Mouse (Mus musculus) forebrain, embryonic 10.5 days (tissue): ENCODE measurements around the gene Cyp2d9. TPM values are rescaled to one million over a fixed set of nuclear protein-coding genes. Genes with fewer than 3 reads are reported as not detected.
"Not testable (repeated sequence)": the region's sequence is repeated elsewhere in the genome, so short reads cannot be mapped to it uniquely, and the experiment has no call there.

Source experiments
- DNase-seq: peaks from one replicate; pipeline ENCODE4 v3.0.0-alpha.2; 2017; ENCODE audit warnings: low spot score; ENCODE audit errors: extremely low spot score
- H3K27ac ChIP-seq: fragments of 300-500 bp; sonication (generic); 2 replicates; pipeline ENCODE4 v1.5.1; 2016; ENCODE audit warnings: mild to moderate bottlenecking
- H3K27me3 ChIP-seq: fragments of 300-500 bp; sonication (generic); 2 replicates; pipeline ENCODE4 v1.6.1; 2016; ENCODE audit warnings: mild to moderate bottlenecking; ENCODE audit not compliant: poor library complexity, severe bottlenecking
- H3K36me3 ChIP-seq: fragments of 300-500 bp; sonication (generic); replicated peaks from 2 replicates; pipeline ENCODE4 v1.6.1; 2016; ENCODE audit warnings: mild to moderate bottlenecking, moderate library complexity
- H3K4me1 ChIP-seq: fragments of 300-500 bp; sonication (generic); 2 replicates; pipeline ENCODE4 v1.6.1; 2016
- H3K4me3 ChIP-seq: fragments of 300-500 bp; sonication (generic); 2 replicates; pipeline ENCODE4 v1.5.1; 2016; ENCODE audit warnings: mild to moderate bottlenecking, moderate library complexity
- H3K9me3 ChIP-seq: fragments of 300-500 bp; sonication (generic); 2 replicates; pipeline ENCODE4 v1.6.1; 2016; ENCODE audit warnings: mild to moderate bottlenecking, moderate library complexity
- WGBS: fragments of 180-500 bp; shearing (Covaris S2); methylation state at CpG from one replicate; pipeline ENCODE4 v1.1.7; 2016; 5-methylcytosine and 5-hydroxymethylcytosine counted together
- microRNA-seq: library from miRNA; unstranded; fragments of <30 nt; microRNA quantifications from one replicate; pipeline ENCODE4, GENCODE M21; 2017
- polyA plus RNA-seq: library from polyadenylated mRNA; unstranded; fragments of >200 nt; fragmentation: Nextera tagmentation; extraction: Ambion mirVana; gene quantifications from 2 replicates; pipeline ENCODE4 v1.2.1, GENCODE M21; 2016

Cyp2d9 gene
- polyA plus RNA-seq, 1 experiment from 2014 or later = not detected

DNA sequence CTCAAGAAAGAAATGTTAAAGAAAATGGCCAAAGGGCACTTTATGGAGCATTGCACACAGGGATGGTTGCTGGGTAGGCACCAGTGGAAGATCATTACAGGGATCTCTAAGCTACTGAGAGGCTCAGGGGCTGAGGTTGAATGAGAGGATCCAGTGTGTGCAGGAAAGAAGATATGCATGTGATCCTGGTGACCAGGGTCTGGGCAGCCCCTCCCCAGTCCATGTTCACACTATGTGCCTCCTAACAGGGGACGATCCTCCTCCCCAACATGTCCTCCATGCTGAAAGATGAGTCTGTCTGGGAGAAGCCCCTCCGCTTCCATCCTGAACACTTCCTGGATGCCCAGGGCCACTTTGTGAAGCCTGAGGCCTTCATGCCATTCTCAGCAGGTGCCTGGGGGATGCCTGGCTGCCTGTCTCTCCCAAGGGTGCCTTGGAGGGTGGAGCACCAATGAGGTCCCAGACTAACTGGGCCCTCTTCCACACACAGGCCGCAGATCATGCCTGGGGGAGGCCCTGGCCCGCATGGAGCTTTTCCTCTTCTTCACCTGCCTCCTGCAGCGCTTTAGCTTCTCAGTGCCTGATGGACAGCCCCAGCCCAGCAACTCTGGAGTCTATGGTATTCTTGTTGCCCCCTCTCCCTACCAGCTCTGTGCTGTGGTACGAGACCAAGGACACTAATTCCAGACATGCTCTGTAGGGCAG, 23.0 kb downstream of the Cyp2d9 start:
- not testable (repeated sequence) for H3K27me3 ChIP-seq, H3K36me3 ChIP-seq, H3K4me1 ChIP-seq, H3K27ac ChIP-seq, H3K4me3 ChIP-seq, H3K9me3 ChIP-seq, DNase-seq
- 90% methylated on average over 6 of the region's 6 CpGs for WGBS

DNA sequence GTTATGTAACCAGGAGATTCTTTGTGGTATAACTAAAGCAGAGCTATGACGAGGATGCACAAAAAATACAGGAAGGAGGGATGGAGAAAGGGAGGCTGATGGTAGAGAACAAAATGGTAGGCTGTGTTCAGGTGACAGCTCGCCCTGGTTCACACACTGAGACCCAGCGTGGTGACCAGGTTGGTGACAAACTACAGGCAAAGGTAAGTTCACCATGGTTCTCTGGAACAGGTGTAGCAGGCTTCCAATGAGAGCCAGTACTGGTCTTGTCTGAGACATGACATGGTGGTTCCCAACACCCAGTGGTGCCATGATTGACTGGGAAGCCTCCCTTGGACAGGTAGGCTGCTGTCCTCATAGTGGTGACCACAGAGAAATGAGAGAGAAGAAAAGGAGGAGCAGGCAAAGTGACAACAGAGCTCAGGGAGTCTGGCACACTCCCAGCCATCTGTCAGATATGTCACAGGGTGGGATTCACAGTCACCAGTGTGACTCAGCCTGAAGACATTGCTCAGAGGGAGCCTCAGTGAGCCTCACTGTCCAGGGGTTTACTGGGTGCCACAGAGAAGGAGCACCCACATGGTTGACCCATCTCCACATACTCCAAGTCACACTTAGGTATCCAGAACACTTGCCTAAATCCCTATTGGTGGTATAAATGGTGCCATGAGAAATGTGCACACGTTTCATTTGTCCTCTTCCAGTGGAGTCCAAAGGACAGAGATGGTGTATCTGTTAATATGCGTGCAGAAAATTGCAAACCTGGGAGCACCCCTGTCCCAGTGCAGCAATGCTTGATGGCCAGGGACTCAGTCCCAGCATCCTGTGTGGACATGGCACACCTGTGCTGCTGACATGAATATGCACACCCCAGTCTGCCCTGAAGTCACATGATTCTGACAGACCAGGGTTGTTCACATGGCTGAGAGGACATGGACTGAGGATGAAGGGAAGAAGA, 24.1 kb downstream of the Cyp2d9 start:
- DNase-seq = no peak
- H3K27ac ChIP-seq = no peak overlapping the region
- H3K4me1 ChIP-seq = no peaks in the 10 kb centered on the region
- no peaks in the 10 kb centered on the region for H3K27me3 ChIP-seq
- H3K9me3 ChIP-seq = no peaks in the 10 kb centered on the region
- H3K36me3 ChIP-seq = no peaks in the 10 kb centered on the region
- no peak overlapping the region for H3K4me3 ChIP-seq
- WGBS = 79% methylated on average over 5 of the region's 5 CpGs

DNA sequence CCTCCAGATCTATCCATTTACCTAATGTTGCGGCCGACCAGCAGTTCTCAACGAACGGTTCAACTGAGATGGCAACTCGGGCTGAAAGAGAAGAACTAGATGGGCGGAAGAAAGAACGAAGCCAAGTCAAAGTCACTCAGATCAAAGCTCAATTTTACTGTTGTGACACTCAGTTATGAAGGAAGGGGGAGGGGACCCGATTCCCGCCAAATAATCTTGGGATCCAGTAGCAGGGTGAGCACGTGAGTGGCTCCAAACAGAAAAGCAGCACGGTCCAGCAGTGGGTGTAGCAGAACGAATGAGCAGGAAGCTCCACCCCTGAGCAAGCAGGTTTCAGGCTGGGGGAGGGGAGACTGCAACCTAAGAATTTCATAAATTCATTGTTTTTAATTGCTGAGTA, 26.0 kb downstream of the Cyp2d9 start:
- not testable (repeated sequence) for H3K4me1 ChIP-seq, H3K27me3 ChIP-seq, H3K9me3 ChIP-seq, H3K36me3 ChIP-seq, DNase-seq, H3K4me3 ChIP-seq, H3K27ac ChIP-seq
- 88% methylated on average over 12 of the region's 12 CpGs for WGBS

DNA sequence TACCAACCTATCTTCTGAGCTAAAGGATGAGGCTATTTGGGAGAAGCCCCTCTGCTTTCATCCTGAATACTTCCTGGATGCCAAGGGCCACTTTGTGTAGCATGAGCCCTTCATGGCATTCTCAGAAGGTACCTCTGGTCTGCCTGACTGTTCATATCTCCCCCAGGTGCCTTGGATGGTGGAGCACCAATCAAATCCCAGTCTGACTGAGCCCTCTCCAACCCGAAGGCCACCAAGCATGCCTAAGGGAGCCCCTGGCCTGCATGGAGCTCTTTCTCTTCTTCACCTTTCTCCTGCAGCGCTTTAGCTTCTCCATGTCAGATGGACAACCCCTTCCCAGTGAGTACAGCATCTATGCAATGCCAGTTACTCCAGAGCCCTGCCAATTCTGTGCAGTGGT, 31.5 kb downstream of the Cyp2d9 start:
- Histone ChIP-seq H3K36me3 (no peaks in the 10 kb centered on the region), H3K4me1 (no peaks in the 10 kb centered on the region), H3K4me3 (no peak overlapping the region), H3K27ac (no peak overlapping the region), H3K27me3 (no peaks in the 10 kb centered on the region), H3K9me3 (no peaks in the 10 kb centered on the region)
- DNase-seq = no peak
- 71% methylated on average over 2 of the region's 2 CpGs for WGBS

DNA sequence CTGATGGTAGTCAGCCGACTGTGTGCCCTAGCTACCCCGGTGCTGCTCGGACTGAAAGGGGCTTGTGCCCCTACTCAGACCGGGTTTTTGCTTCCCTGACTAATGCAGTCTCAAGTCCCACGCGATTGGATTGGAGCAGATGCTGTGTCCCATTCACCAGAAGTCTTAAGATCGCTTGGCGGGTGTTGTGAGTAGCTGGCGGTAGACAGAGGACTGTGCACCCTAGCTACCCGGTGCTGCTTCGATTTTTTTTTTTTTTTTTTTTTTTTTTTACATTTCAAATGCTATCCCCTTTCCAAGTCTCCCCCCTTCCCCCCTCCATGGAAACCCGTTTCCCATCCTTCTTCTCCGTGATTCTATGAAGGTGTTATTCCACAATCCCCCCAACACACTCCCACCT, 61.0 kb downstream of the Cyp2d9 start:
- DNase-seq, H3K27ac ChIP-seq, H3K4me3 ChIP-seq, H3K9me3 ChIP-seq, H3K4me1 ChIP-seq, H3K27me3 ChIP-seq, H3K36me3 ChIP-seq: not testable (repeated sequence)
- 75% methylated on average over 13 of the region's 13 CpGs for whole genome bisulfite sequencing

Small RNA genes lying within 50 kb of the gene (microRNA-seq; reads per million reads assigned to microRNA genes)
- not detected for gene Gm25990
- gene Gm27331 = not detected
- gene Gm27622 = not detected
- gene Gm27825 = not detected
- gene Mir7684 = not detected

Other genes with a start within 250 kb of the Cyp2d9 start
- gene Shisa8, start 220.6 kb upstream of the Cyp2d9 start, polyA plus RNA-seq = 0.87 and 0.95 TPM in 2 replicates
- gene Tnfrsf13c, start 209.1 kb upstream of the Cyp2d9 start, polyA plus RNA-seq = 0.18 TPM in 1 of 2 replicates, not detected in the other
- 95.1 and 97.3 TPM in 2 replicates for gene Cenpm, start 188.7 kb upstream of the Cyp2d9 start, polyA plus RNA-seq
- gene 1500009C09Rik, start 181.0 kb upstream of the Cyp2d9 start, polyA plus RNA-seq = 0.26 TPM in 1 of 2 replicates, not detected in the other
- gene Sept3, start 158.5 kb upstream of the Cyp2d9 start, polyA plus RNA-seq = 62.1 and 62.5 TPM in 2 replicates
- 0.10 and 0.11 TPM in 2 replicates for gene Wbp2nl, start 134.5 kb upstream of the Cyp2d9 start, polyA plus RNA-seq
- gene Naga, start 94.5 kb upstream of the Cyp2d9 start, polyA plus RNA-seq = 20.5 and 20.8 TPM in 2 replicates
- 3.7 and 4.3 TPM in 2 replicates for gene Pheta2, start 94.5 kb upstream of the Cyp2d9 start, polyA plus RNA-seq
- 218 and 236 TPM in 2 replicates for gene Smdt1, start 94.5 kb upstream of the Cyp2d9 start, polyA plus RNA-seq
- gene Ndufa6, start 79.1 kb upstream of the Cyp2d9 start, polyA plus RNA-seq = 228 and 249 TPM in 2 replicates
- 3.0 and 3.8 TPM in 2 replicates for gene Cyp2d22, start 53.2 kb upstream of the Cyp2d9 start, polyA plus RNA-seq
- gene Cyp2d11, start 39.4 kb upstream of the Cyp2d9 start, polyA plus RNA-seq = not detected in 2 replicates
- not detected in 2 replicates for gene Cyp2d10, start 26.2 kb upstream of the Cyp2d9 start, polyA plus RNA-seq
- not detected in 2 replicates for gene Cyp2d12, start 121.6 kb downstream of the Cyp2d9 start, polyA plus RNA-seq
- not detected in 2 replicates for gene Cyp2d34, start 187.5 kb downstream of the Cyp2d9 start, polyA plus RNA-seq